Mouse (Mus musculus) embryonic facial prominence, embryonic 14.5 days (tissue): ENCODE data around the gene Tmem120a. TPM values are rescaled to one million over a fixed set of nuclear protein-coding genes. Genes with fewer than 3 reads are reported as not detected.

Source experiments
- ATAC-seq: fragments of 200-750 bp; cut with Nextera tagmentation; 2 replicates; pipeline ENCODE4 v1.8.0; 2017; ENCODE audit warnings: low read depth, moderate number of reproducible peaks, moderate TSS enrichment
- DNase-seq: peaks from one replicate; pipeline ENCODE4 v3.0.0-alpha.2; 2015; ENCODE audit warnings: low spot score
- H3K27ac ChIP-seq: fragments of 300-500 bp; sonication (generic); replicated peaks from 2 replicates; pipeline ENCODE4 v1.5.1; 2014; ENCODE audit warnings: low read depth, mild to moderate bottlenecking, low read length, moderate library complexity
- H3K27me3 ChIP-seq: fragments of 300-500 bp; sonication (generic); replicated peaks from 2 replicates; pipeline ENCODE4 v1.6.1; 2014; ENCODE audit warnings: low read length; ENCODE audit not compliant: control insufficient read depth, insufficient read depth
- H3K36me3 ChIP-seq: fragments of 300-500 bp; sonication (generic); 2 replicates; pipeline ENCODE4 v1.6.1; 2014; ENCODE audit warnings: low read length, mixed read lengths; ENCODE audit not compliant: control insufficient read depth, insufficient read depth
- H3K4me1 ChIP-seq: fragments of 300-500 bp; sonication (generic); 2 replicates; pipeline ENCODE4 v1.6.1; 2014; ENCODE audit warnings: antibody characterized with exemption, low read length; ENCODE audit not compliant: control insufficient read depth, insufficient read depth
- H3K4me2 ChIP-seq: fragments of 300-500 bp; sonication (generic); 2 replicates; pipeline ENCODE4 v1.6.1; 2014; ENCODE audit warnings: low read depth, mild to moderate bottlenecking, low read length, moderate library complexity, mixed read lengths
- H3K4me3 ChIP-seq: fragments of 300-500 bp; sonication (generic); 2 replicates; pipeline ENCODE4 v1.5.1; 2014; ENCODE audit warnings: low read depth, mild to moderate bottlenecking, low read length
- H3K9ac ChIP-seq: fragments of 300-500 bp; sonication (generic); 2 replicates; pipeline ENCODE4 v1.6.1; 2014; ENCODE audit warnings: low read depth, mild to moderate bottlenecking, low read length, moderate library complexity, mixed read lengths
- H3K9me3 ChIP-seq: fragments of 300-500 bp; sonication (generic); 2 replicates; pipeline ENCODE4 v1.6.1; 2016; ENCODE audit warnings: low read length; ENCODE audit not compliant: control insufficient read depth
- WGBS: fragments of 180-500 bp; shearing (Covaris S2); extraction: QIAGEN DNeasy Blood & Tissue Kit; methylation state at CpG from one replicate; pipeline ENCODE4 v1.1.7; 2014; 5-methylcytosine and 5-hydroxymethylcytosine counted together
- microRNA-seq: library from miRNA; unstranded; fragments of <30 nt; microRNA quantifications from one replicate; pipeline ENCODE4, GENCODE M21; 2016; ENCODE audit warnings: borderline number of aligned reads
- polyA plus RNA-seq: library from polyadenylated mRNA; unstranded; fragments of >200 nt; fragmentation: Nextera tagmentation; extraction: Ambion mirVana; gene quantifications from 2 replicates; pipeline ENCODE4 v1.2.1, GENCODE M21; 2014

Gene Tmem120a
- polyA plus RNA-seq, 1 experiment from 2014 or later: 36.7 TPM

DNA sequence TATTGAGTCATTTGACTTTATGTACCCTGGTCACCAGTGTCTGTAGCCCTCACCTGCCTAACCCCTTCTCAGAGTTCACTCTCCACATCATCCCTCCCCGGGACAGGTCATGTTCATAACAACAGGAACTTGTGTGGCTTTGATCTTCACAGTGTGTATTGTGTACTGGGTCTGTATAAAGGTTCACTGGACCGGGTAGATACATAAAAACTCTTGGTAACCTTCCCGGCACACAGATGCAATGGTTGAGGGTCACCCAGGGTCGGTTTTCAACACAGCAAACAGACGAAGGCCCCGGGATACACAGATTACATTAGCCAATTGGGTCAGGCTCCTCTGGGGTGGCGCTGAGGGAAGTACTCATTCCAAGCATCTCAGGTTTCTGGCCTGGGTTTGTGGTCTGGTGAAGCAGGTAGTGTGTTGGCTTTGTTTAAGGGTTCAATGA is 48.9 kb downstream of the Tmem120a start:
- peak; percentile 55 for DNase-seq
- H3K27ac ChIP-seq: no peak overlapping the region

GRCm38 (mm10) chr5:135693281-135693853 is 50.9 kb downstream of the Tmem120a start:
- no peak for ATAC-seq
- 80% methylated on average over 5 of the region's 5 CpGs for WGBS
- H3K9ac ChIP-seq: no peak overlapping the region

More for the DNA sequence above, 48.9 kb downstream of the Tmem120a start:
- Histone ChIP-seq H3K27me3 (no peaks in the 10 kb centered on the region), H3K4me1 (peaks cover 6% of the 10 kb centered on the region), H3K9me3 (no peaks in the 10 kb centered on the region), H3K4me2 (no peak overlapping the region), H3K4me3 (no peak overlapping the region), H3K36me3 (0 out of 2 replicates have a peak, but pooled peaks cover 5% of the 10 kb centered on the region), H3K9ac (no peak overlapping the region)
- ATAC-seq: peak; percentile 75
- 30% methylated on average over 7 of the region's 7 CpGs for WGBS

GRCm38 (mm10) chr5:135691266-135691665 is 53.0 kb downstream of the Tmem120a start:
- no peak overlapping the region for H3K27ac ChIP-seq
- no peak overlapping the region for H3K9ac ChIP-seq
- ATAC-seq (no peak), DNase-seq (no peak)
- no peak overlapping the region for H3K4me3 ChIP-seq
- H3K9me3 ChIP-seq: no peaks in the 10 kb centered on the region
- peaks cover 18% of the 10 kb centered on the region for H3K4me1 ChIP-seq
- H3K27me3 ChIP-seq: no peaks in the 10 kb centered on the region
- WGBS: 77% methylated on average over 4 of the region's 4 CpGs
- H3K4me2 ChIP-seq: no peak overlapping the region
- H3K36me3 ChIP-seq: no peaks in the 10 kb centered on the region

More at GRCm38 (mm10) chr5:135693281-135693853, 50.9 kb downstream of the Tmem120a start:
- DNase-seq: no peak
- peaks cover 12% of the 10 kb centered on the region for H3K4me1 ChIP-seq
- H3K36me3 ChIP-seq: no peaks in the 10 kb centered on the region
- H3K4me3 ChIP-seq: no peak overlapping the region
- no peak overlapping the region for H3K4me2 ChIP-seq
- no peak overlapping the region for H3K27ac ChIP-seq
- no peaks in the 10 kb centered on the region for H3K27me3 ChIP-seq
- H3K9me3 ChIP-seq: no peaks in the 10 kb centered on the region

DNA sequence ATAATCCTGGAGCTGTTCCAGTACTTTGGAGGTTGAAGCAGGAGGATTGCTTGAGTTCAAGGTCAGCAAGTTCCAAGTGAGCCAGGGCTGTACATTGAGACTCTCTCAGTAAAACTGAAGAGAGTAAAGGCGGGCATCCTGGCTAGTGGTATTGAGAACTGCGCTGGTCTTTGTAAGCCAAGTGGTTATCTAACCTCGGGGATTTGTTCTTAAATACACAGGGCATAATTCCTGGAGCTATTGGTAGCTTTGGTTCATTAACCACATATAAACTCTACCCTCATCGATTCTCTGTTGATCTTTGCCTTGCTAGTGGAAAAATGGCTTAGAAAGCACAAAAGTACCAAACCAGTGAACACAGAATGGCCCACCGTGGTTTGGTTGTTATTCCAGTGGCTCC is 53.8 kb downstream of the Tmem120a start:
- peak overlapping the region; percentile 81 for H3K4me2 ChIP-seq
- no peak overlapping the region for H3K27ac ChIP-seq
- DNase-seq: no peak
- 85% methylated on average over 5 of the region's 5 CpGs for WGBS
- H3K4me3 ChIP-seq: peak overlapping the region; percentile 80; the same call in 1 of the 2 replicates
- no peaks in the 10 kb centered on the region for H3K27me3 ChIP-seq
- H3K9ac ChIP-seq: no peak overlapping the region
- no peaks in the 10 kb centered on the region for H3K36me3 ChIP-seq
- H3K9me3 ChIP-seq: no peaks in the 10 kb centered on the region
- peaks cover 18% of the 10 kb centered on the region for H3K4me1 ChIP-seq
- ATAC-seq: no peak

Small RNAs within 50 kb of the gene (microRNA-seq; reads per million reads assigned to microRNA genes)
- not detected for gene Mir7034

Other genes starting within 250 kb of the Tmem120a start
- 45.6 and 47.1 TPM in 2 replicates for gene Hip1, start 199.3 kb downstream of the Tmem120a start, polyA plus RNA-seq
- gene Ccl26, start 180.9 kb downstream of the Tmem120a start, polyA plus RNA-seq: not detected in 2 replicates
- 3.3 and 3.5 TPM in 2 replicates for gene Ccl24, start 171.4 kb downstream of the Tmem120a start, polyA plus RNA-seq
- 37.1 and 44.2 TPM in 2 replicates for gene Rhbdd2, start 111.8 kb downstream of the Tmem120a start, polyA plus RNA-seq
- 61.8 and 61.9 TPM in 2 replicates for gene Por, start 74.4 kb downstream of the Tmem120a start, polyA plus RNA-seq
- 0.54 and 0.90 TPM in 2 replicates for gene Styxl1, start 33.9 kb upstream of the Tmem120a start, polyA plus RNA-seq
- 481 and 483 TPM in 2 replicates for gene Mdh2, start 34.0 kb upstream of the Tmem120a start, polyA plus RNA-seq
- gene Srrm3, start 62.4 kb upstream of the Tmem120a start, polyA plus RNA-seq: 1.1 and 1.5 TPM in 2 replicates
- gene Hspb1, start 143.5 kb upstream of the Tmem120a start, polyA plus RNA-seq: 365 and 522 TPM in 2 replicates
- gene Ywhag, start 190.2 kb upstream of the Tmem120a start, polyA plus RNA-seq: 97.4 and 101 TPM in 2 replicates
- gene Ssc4d, start 230.1 kb upstream of the Tmem120a start, polyA plus RNA-seq: 3.2 and 4.7 TPM in 2 replicates
- gene Zp3, start 235.7 kb upstream of the Tmem120a start, polyA plus RNA-seq: 0.58 and 0.77 TPM in 2 replicates